In genomic region chr19:11912037-11912532, GRCm38 (mm10) we compare ENCODE assay signal across 7 mouse cellular contexts. TPM values are rescaled to one million over a fixed set of nuclear protein-coding genes. Genes with fewer than 3 reads are reported as not detected.
DNase-seq lines count a peak whose midpoint lies in the region; ATAC-seq lines count a peak whose summit lies in the region.

TSS of gene Patl1 (plus strand) at chr19:11912399.

- peak; percentile 99 for DNase-seq in adrenal gland, adult 2 months
- DNase-seq in embryo, embryonic 11.5 days (ENCODE audit: low read depth, low spot score), result peak; percentile 95
- peak; percentile 96 to 99 for DNase-seq in gastrocnemius, postnatal 36 days
- peak; percentile 98 to 99 for DNase-seq in left cerebral cortex, postnatal 25 days (ENCODE audit: low spot score in 2 of 2)
- DNase-seq in midbrain, embryonic 10.5 days (ENCODE audit: low spot score), result peak; percentile 98
- DNase-seq in right cerebral cortex, postnatal 4 days, result peak; percentile 99

- H3K27me3 ChIP-seq in intestine, embryonic 15.5 days (replicated peaks), result no peaks in the 10 kb centered on the region
- H3K27me3 ChIP-seq in midbrain, embryonic 10.5 days (ENCODE audit: low read depth, poor library complexity, severe bottlenecking), result no peaks in the 10 kb centered on the region

- H3K36me3 ChIP-seq in intestine, embryonic 15.5 days, result no peaks in the 10 kb centered on the region
- peaks cover 27% of the 10 kb centered on the region for H3K36me3 ChIP-seq in midbrain, embryonic 10.5 days

- H3K4me2 ChIP-seq in intestine, embryonic 15.5 days (replicated peaks), result peak within 1 kb of the TSS; percentile 64

- 0 out of 2 replicates have a peak, but pooled peaks cover 7% of the 10 kb centered on the region for H3K4me1 ChIP-seq in intestine, embryonic 15.5 days (replicated peaks)
- H3K4me1 ChIP-seq in midbrain, embryonic 10.5 days, result peaks cover 32% of the 10 kb centered on the region

- peak within 1 kb of the TSS; percentile 61 for H3K9ac ChIP-seq in intestine, embryonic 15.5 days

- intact Hi-C loops in gastrocnemius, postnatal 36 days (cut with DNase I), result loop anchor here (2.0 to 5.0 kb wide), 2 partner anchors 50 to 99 kb away; no protein-coding TSS in a partner anchor
- intact Hi-C loops in left cerebral cortex, postnatal 25 days (cut with DNase I), result loop anchor here (2.0 to 5.0 kb wide), 3 partner anchors 53 to 135 kb away; partner anchors contain the start of genes Osbp and Stx3

- H3K4me3 ChIP-seq in intestine, embryonic 15.5 days (replicated peaks), result peak within 1 kb of the TSS; percentile 54
- H3K4me3 ChIP-seq in midbrain, embryonic 10.5 days, result peak within 1 kb of the TSS; percentile 91

- WGBS in intestine, embryonic 15.5 days, result under 1% methylated on average over 52 of the region's 53 CpGs
- WGBS in midbrain, embryonic 10.5 days, result under 1% methylated on average over 41 of the region's 53 CpGs

- H3K27ac ChIP-seq in intestine, embryonic 15.5 days, result peak within 1 kb of the TSS; percentile 80
- H3K27ac ChIP-seq in midbrain, embryonic 10.5 days (replicated peaks), result peak within 1 kb of the TSS; percentile 96

- no peaks in the 10 kb centered on the region for H3K9me3 ChIP-seq in intestine, embryonic 15.5 days
- H3K9me3 ChIP-seq in midbrain, embryonic 10.5 days (replicated peaks), result no peaks in the 10 kb centered on the region

- peak; percentile 98 for ATAC-seq in intestine, embryonic 15.5 days

RNA-seq across cellular contexts. Expression of gene Patl1, which starts in this region (rescaled TPM):
- 10 to 100 TPM; 24.2 to 35.3 TPM for total RNA-seq in adrenal gland, adult 2 months (2021)
- 13.5 and 15.7 TPM in 2 replicates for polyA plus RNA-seq in adrenal gland, adult 2 months (2012; rRNA removed)
- total RNA-seq in gastrocnemius, postnatal 36 days (2021), result 10 to 100 TPM; 19.2 to 23.8 TPM
- 16.7 and 17.4 TPM in 2 replicates for polyA plus RNA-seq in intestine, embryonic 15.5 days (2015; fragmentation: Nextera tagmentation; extraction: Ambion mirVana)
- total RNA-seq in left cerebral cortex, postnatal 25 days (2021), result 10 to 100 TPM; 18.7 to 21.0 TPM
- polyA plus RNA-seq in midbrain, embryonic 10.5 days (2016; fragmentation: Nextera tagmentation; extraction: Ambion mirVana), result 23.5 and 24.3 TPM in 2 replicates

Comparison
In these comparisons a context has a peak if more than half of its experiments do, and no peak if none do; other contexts are left out.
1. Peak in every context shown above with its lines: DNase-seq, ATAC-seq, H3K4me3 ChIP-seq and H3K27ac ChIP-seq.